Mouse (Mus musculus): ENCODE measurements at regions not wholly inside any gene's neighbourhood (a gene's known extent, or its start where the extent isn't known, plus 50 kb on each side); places are given as distances from the start of the nearest gene placed in this dataset.

GRCm38 (mm10) chr3:120123155-120123554 lies 338.9 kb upstream of the Ptbp2 start:
- no peak overlapping the region for H3K27ac ChIP-seq (ENCODE audit: low read depth, low read length)
- ATAC-seq, result no peak
- H3K36me3 ChIP-seq (ENCODE audit: control insufficient read depth, insufficient read depth, low read length), result no peaks in the 10 kb centered on the region
- H3K27me3 ChIP-seq (replicated peaks; ENCODE audit: control insufficient read depth, insufficient read depth, low read length), result no peaks in the 10 kb centered on the region
- H3K4me2 ChIP-seq (ENCODE audit: low read length), result no peak overlapping the region
- no peak overlapping the region for H3K4me3 ChIP-seq (ENCODE audit: low read length)
- H3K9ac ChIP-seq (ENCODE audit: low read depth, low read length), result no peak overlapping the region
- H3K9me3 ChIP-seq (ENCODE audit: control insufficient read depth, low read length), result no peaks in the 10 kb centered on the region
- 94% methylated on average over 3 of the region's 3 CpGs for WGBS
- H3K4me1 ChIP-seq (ENCODE audit: control insufficient read depth, insufficient read depth, low read depth, low read length), result no peaks in the 10 kb centered on the region

- no peak overlapping the region for H3K4me3 ChIP-seq (ENCODE audit: low read length)
- no peaks in the 10 kb centered on the region for H3K27me3 ChIP-seq (replicated peaks; ENCODE audit: control insufficient read depth, insufficient read depth, low read length)
- WGBS, result 79% methylated on average over 7 of the region's 7 CpGs
- H3K36me3 ChIP-seq (ENCODE audit: control insufficient read depth, insufficient read depth, low read length), result no peaks in the 10 kb centered on the region
- H3K9ac ChIP-seq (ENCODE audit: low read depth, low read length), result no peak overlapping the region
- ATAC-seq, result peak; percentile 40; the same call in 1 of the 2 replicates
- no peaks in the 10 kb centered on the region for H3K4me1 ChIP-seq (ENCODE audit: control insufficient read depth, insufficient read depth, low read depth, low read length)
- H3K4me2 ChIP-seq (ENCODE audit: low read length), result no peak overlapping the region
- H3K27ac ChIP-seq (ENCODE audit: low read depth, low read length), result no peak overlapping the region
- no peaks in the 10 kb centered on the region for H3K9me3 ChIP-seq (ENCODE audit: control insufficient read depth, low read length)
Measured at GRCm38 (mm10) chr3:120083171-120083932, 299.1 kb upstream of the Ptbp2 start.

- Histone ChIP-seq H3K27me3 (replicated peaks; ENCODE audit: control insufficient read depth, insufficient read depth, low read length) (no peaks in the 10 kb centered on the region), H3K9ac (ENCODE audit: low read depth, low read length) (no peak overlapping the region), H3K9me3 (ENCODE audit: control insufficient read depth, low read length) (no peaks in the 10 kb centered on the region), H3K27ac (ENCODE audit: low read depth, low read length) (no peak overlapping the region), H3K4me1 (ENCODE audit: control insufficient read depth, insufficient read depth, low read depth, low read length) (no peaks in the 10 kb centered on the region), H3K4me3 (ENCODE audit: low read length) (no peak overlapping the region), H3K4me2 (ENCODE audit: low read length) (no peak overlapping the region), H3K36me3 (ENCODE audit: control insufficient read depth, insufficient read depth, low read length) (no peaks in the 10 kb centered on the region)
- no peak for ATAC-seq
- WGBS, result 36% methylated on average over 1 of the region's 1 CpGs
Measured at GRCm38 (mm10) chr3:120073528-120073927, 289.3 kb upstream of the Ptbp2 start.

GRCm38 (mm10) chr3:120065714-120066113 lies 281.4 kb upstream of the Ptbp2 start:
- Histone ChIP-seq H3K36me3 (ENCODE audit: control insufficient read depth, insufficient read depth, low read length) (no peaks in the 10 kb centered on the region), H3K27ac (ENCODE audit: low read depth, low read length) (no peak overlapping the region), H3K4me2 (ENCODE audit: low read length) (no peak overlapping the region), H3K27me3 (replicated peaks; ENCODE audit: control insufficient read depth, insufficient read depth, low read length) (no peaks in the 10 kb centered on the region), H3K9me3 (ENCODE audit: control insufficient read depth, low read length) (no peaks in the 10 kb centered on the region), H3K4me3 (ENCODE audit: low read length) (no peak overlapping the region), H3K9ac (ENCODE audit: low read depth, low read length) (no peak overlapping the region), H3K4me1 (ENCODE audit: control insufficient read depth, insufficient read depth, low read depth, low read length) (no peaks in the 10 kb centered on the region)
- 90% methylated on average over 6 of the region's 6 CpGs for WGBS
- no peak for ATAC-seq

- no peaks in the 10 kb centered on the region for H3K27me3 ChIP-seq (replicated peaks; ENCODE audit: control insufficient read depth, insufficient read depth, low read length)
- 47% methylated on average over 5 of the region's 5 CpGs for WGBS
- ATAC-seq, result no peak
Measured at GRCm38 (mm10) chr3:120064854-120065480, 280.7 kb upstream of the Ptbp2 start.

GRCm38 (mm10) chr3:120062264-120062663 lies 278.0 kb upstream of the Ptbp2 start:
- no peaks in the 10 kb centered on the region for H3K4me1 ChIP-seq (ENCODE audit: control insufficient read depth, insufficient read depth, low read depth, low read length)
- no peak overlapping the region for H3K9ac ChIP-seq (ENCODE audit: low read depth, low read length)
- no peaks in the 10 kb centered on the region for H3K36me3 ChIP-seq (ENCODE audit: control insufficient read depth, insufficient read depth, low read length)
- no peak for ATAC-seq
- 81% methylated on average over 5 of the region's 5 CpGs for WGBS
- H3K4me3 ChIP-seq (ENCODE audit: low read length), result no peak overlapping the region
- no peak overlapping the region for H3K4me2 ChIP-seq (ENCODE audit: low read length)
- no peaks in the 10 kb centered on the region for H3K27me3 ChIP-seq (replicated peaks; ENCODE audit: control insufficient read depth, insufficient read depth, low read length)
- no peaks in the 10 kb centered on the region for H3K9me3 ChIP-seq (ENCODE audit: control insufficient read depth, low read length)
- H3K27ac ChIP-seq (ENCODE audit: low read depth, low read length), result no peak overlapping the region

More at GRCm38 (mm10) chr3:120064854-120065480, 280.7 kb upstream of the Ptbp2 start:
- no peak overlapping the region for H3K4me2 ChIP-seq (ENCODE audit: low read length)
- H3K27ac ChIP-seq (ENCODE audit: low read depth, low read length), result no peak overlapping the region
- H3K36me3 ChIP-seq (ENCODE audit: control insufficient read depth, insufficient read depth, low read length), result no peaks in the 10 kb centered on the region
- no peaks in the 10 kb centered on the region for H3K9me3 ChIP-seq (ENCODE audit: control insufficient read depth, low read length)
- H3K9ac ChIP-seq (ENCODE audit: low read depth, low read length), result no peak overlapping the region
- H3K4me1 ChIP-seq (ENCODE audit: control insufficient read depth, insufficient read depth, low read depth, low read length), result no peaks in the 10 kb centered on the region
- no peak overlapping the region for H3K4me3 ChIP-seq (ENCODE audit: low read length)

GRCm38 (mm10) chr3:120059959-120060358 lies 275.7 kb upstream of the Ptbp2 start:
- WGBS, result 48% methylated on average over 11 of the region's 11 CpGs
- H3K9ac ChIP-seq (ENCODE audit: low read depth, low read length), result no peak overlapping the region
- no peak overlapping the region for H3K27ac ChIP-seq (ENCODE audit: low read depth, low read length)
- no peaks in the 10 kb centered on the region for H3K4me1 ChIP-seq (ENCODE audit: control insufficient read depth, insufficient read depth, low read depth, low read length)
- no peaks in the 10 kb centered on the region for H3K27me3 ChIP-seq (replicated peaks; ENCODE audit: control insufficient read depth, insufficient read depth, low read length)
- H3K36me3 ChIP-seq (ENCODE audit: control insufficient read depth, insufficient read depth, low read length), result no peaks in the 10 kb centered on the region
- no peak overlapping the region for H3K4me3 ChIP-seq (ENCODE audit: low read length)
- H3K4me2 ChIP-seq (ENCODE audit: low read length), result no peak overlapping the region
- peak; percentile 60; the same call in 1 of the 2 replicates for ATAC-seq
- no peaks in the 10 kb centered on the region for H3K9me3 ChIP-seq (ENCODE audit: control insufficient read depth, low read length)

- H3K27ac ChIP-seq (ENCODE audit: low read depth, low read length), result no peak overlapping the region
- no peaks in the 10 kb centered on the region for H3K9me3 ChIP-seq (ENCODE audit: control insufficient read depth, low read length)
- no peak overlapping the region for H3K4me2 ChIP-seq (ENCODE audit: low read length)
- ATAC-seq, result peak; percentile 73; the same call in 1 of the 2 replicates
- H3K27me3 ChIP-seq (replicated peaks; ENCODE audit: control insufficient read depth, insufficient read depth, low read length), result no peaks in the 10 kb centered on the region
- no peaks in the 10 kb centered on the region for H3K4me1 ChIP-seq (ENCODE audit: control insufficient read depth, insufficient read depth, low read depth, low read length)
- 42% methylated on average over 8 of the region's 8 CpGs for WGBS
- H3K4me3 ChIP-seq (ENCODE audit: low read length), result no peak overlapping the region
- no peaks in the 10 kb centered on the region for H3K36me3 ChIP-seq (ENCODE audit: control insufficient read depth, insufficient read depth, low read length)
- H3K9ac ChIP-seq (ENCODE audit: low read depth, low read length), result no peak overlapping the region
Measured at GRCm38 (mm10) chr3:120055216-120056154, 271.2 kb upstream of the Ptbp2 start.

GRCm38 (mm10) chr3:120047238-120047637 lies 263.0 kb upstream of the Ptbp2 start:
- no peak overlapping the region for H3K4me2 ChIP-seq (ENCODE audit: low read length)
- no peak overlapping the region for H3K27ac ChIP-seq (ENCODE audit: low read depth, low read length)
- 96% methylated on average over 3 of the region's 3 CpGs for WGBS

More at GRCm38 (mm10) chr3:120047238-120047637, 263.0 kb upstream of the Ptbp2 start:
- no peak overlapping the region for H3K9ac ChIP-seq (ENCODE audit: low read depth, low read length)
- no peak for ATAC-seq
- no peaks in the 10 kb centered on the region for H3K27me3 ChIP-seq (replicated peaks; ENCODE audit: control insufficient read depth, insufficient read depth, low read length)
- no peaks in the 10 kb centered on the region for H3K36me3 ChIP-seq (ENCODE audit: control insufficient read depth, insufficient read depth, low read length)
- H3K4me1 ChIP-seq (ENCODE audit: control insufficient read depth, insufficient read depth, low read depth, low read length), result no peaks in the 10 kb centered on the region
- no peak overlapping the region for H3K4me3 ChIP-seq (ENCODE audit: low read length)
- no peaks in the 10 kb centered on the region for H3K9me3 ChIP-seq (ENCODE audit: control insufficient read depth, low read length)

All from hindbrain, embryonic 16.5 days (tissue).